Mouse (Mus musculus) bone marrow, adult 2 months (tissue): ENCODE results near the gene Ttll3.

ENCODE experiments used
- CTCF ChIP-seq: fragments of 200-500 bp; IDR thresholded peaks from 2 replicates; pipeline ENCODE4 v1.5.1; 2011; ENCODE audit warnings: low read length, control low read depth; ENCODE audit not compliant: control insufficient read depth, insufficient read depth
- POLR2A ChIP-seq: fragments of 200-500 bp; IDR thresholded peaks from 2 replicates; pipeline ENCODE4 v1.6.1; 2011; ENCODE audit warnings: low read depth, mild to moderate bottlenecking, control low read depth, low read length, borderline replicate concordance; ENCODE audit not compliant: control insufficient read depth

GRCm38 (mm10) chr6:113447639-113448038, 58.6 kb downstream of the Ttll3 start:
- TF ChIP-seq POLR2A = no peak
- no peak for TF ChIP-seq CTCF
